Mouse (Mus musculus) C2C12 (cell line): ENCODE results near the gene Wdr83os.

Source experiments
- CEBPB ChIP-seq: IDR thresholded peaks from one replicate; pipeline ENCODE4 v1.6.1; 2011; ENCODE audit warnings: low read depth, mild to moderate bottlenecking, control low read depth, moderate library complexity
- CTCF ChIP-seq: IDR thresholded peaks from one replicate; pipeline ENCODE4 v1.5.1; 2011; ENCODE audit not compliant: control insufficient read depth, insufficient read depth, insufficient read length
- FOSL1 ChIP-seq: IDR thresholded peaks from one replicate; pipeline ENCODE4 v1.8.0; 2011; ENCODE audit warnings: mild to moderate bottlenecking, low read length; ENCODE audit not compliant: poor library complexity, insufficient read depth, severe bottlenecking
- MAX ChIP-seq: IDR thresholded peaks from one replicate; pipeline ENCODE4 v1.6.1; 2011; ENCODE audit warnings: mild to moderate bottlenecking, control low read depth
- MYOD1 ChIP-seq: IDR thresholded peaks from one replicate; pipeline ENCODE4 v1.6.1; 2011; ENCODE audit warnings: low read depth; ENCODE audit not compliant: control insufficient read depth, insufficient read length
- USF1 ChIP-seq: IDR thresholded peaks from one replicate; pipeline ENCODE4 v1.6.1; 2011; ENCODE audit warnings: low read depth, mild to moderate bottlenecking, control low read depth, moderate library complexity

GRCm38 (mm10) chr8:85074617-85075016 lies 5.9 kb upstream of the Wdr83os start:
- TF ChIP-seq CTCF, result no peak
- no peak for TF ChIP-seq MAX
- TF ChIP-seq MYOD1, result no peak
- TF ChIP-seq USF1, result no peak
- no peak for TF ChIP-seq CEBPB
- TF ChIP-seq FOSL1, result no peak
